Mouse (Mus musculus): ENCODE results near the gene Ndnf. TPM values are rescaled to one million over a fixed set of nuclear protein-coding genes. Genes with fewer than 3 reads are reported as not detected.

Ndnf gene
- polyA plus RNA-seq, 1 experiment from 2014 or later = 4.3 TPM

- H3K27ac ChIP-seq = no peak overlapping the region
- no peaks in the 10 kb centered on the region for H3K9me3 ChIP-seq
- no peak for DNase-seq (ENCODE audit: extremely low spot score, low spot score)
- peaks cover 47% of the 10 kb centered on the region for H3K27me3 ChIP-seq (ENCODE audit: poor library complexity, severe bottlenecking)
- peaks cover 40% of the 10 kb centered on the region for H3K4me1 ChIP-seq
- 30% methylated on average over 2 of the region's 2 CpGs for WGBS
- H3K4me3 ChIP-seq = no peak overlapping the region
- H3K36me3 ChIP-seq (replicated peaks) = no peaks in the 10 kb centered on the region
Measured at GRCm38 (mm10) chr6:65669971-65670370, 1.4 kb upstream of the Ndnf start.

DNA sequence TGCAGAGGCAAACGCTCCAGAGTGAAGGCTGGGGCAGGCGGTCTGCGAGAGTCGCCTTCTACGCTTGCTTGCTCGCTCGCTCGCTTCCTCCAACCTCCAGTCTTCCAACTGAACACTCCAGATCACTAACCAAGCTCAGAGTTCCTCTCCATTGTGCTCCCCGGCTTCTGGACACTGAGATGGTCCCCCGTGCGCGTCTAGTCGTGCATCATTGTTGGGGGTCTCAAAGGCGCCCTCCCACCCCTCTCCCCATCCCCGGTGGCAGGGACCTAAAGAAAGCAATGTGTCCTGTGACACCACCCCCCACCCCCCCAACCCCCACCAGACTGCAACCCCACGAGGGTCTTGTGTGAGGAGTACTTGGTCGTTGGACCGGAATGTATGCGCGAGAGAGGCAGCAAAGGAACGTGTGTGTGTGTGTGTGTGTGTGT lies 394 bp upstream of the Ndnf start:
- under 1% methylated on average over 21 of the region's 21 CpGs for WGBS
- Histone ChIP-seq H3K36me3 (replicated peaks) (no peaks in the 10 kb centered on the region), H3K27me3 (ENCODE audit: poor library complexity, severe bottlenecking) (peaks cover 49% of the 10 kb centered on the region), H3K4me3 (peak overlapping the region; percentile 74), H3K4me1 (peaks cover 40% of the 10 kb centered on the region), H3K27ac (peak overlapping the region; percentile 88), H3K9me3 (no peaks in the 10 kb centered on the region)
- peak; percentile 50 for DNase-seq (ENCODE audit: extremely low spot score, low spot score)

GRCm38 (mm10) chr6:65672131-65673031 lies 991 bp downstream of the Ndnf start:
- Histone ChIP-seq H3K27ac (peak overlapping the region; percentile 88), H3K36me3 (replicated peaks) (no peaks in the 10 kb centered on the region), H3K4me3 (peak overlapping the region; percentile 74), H3K4me1 (peaks cover 40% of the 10 kb centered on the region), H3K9me3 (no peaks in the 10 kb centered on the region), H3K27me3 (ENCODE audit: poor library complexity, severe bottlenecking) (peaks cover 49% of the 10 kb centered on the region)
- DNase-seq (ENCODE audit: extremely low spot score, low spot score) = peak; percentile 61
- WGBS = under 1% methylated on average over 57 of the region's 57 CpGs

- Histone ChIP-seq H3K27me3 (ENCODE audit: poor library complexity, severe bottlenecking) (no peaks in the 10 kb centered on the region), H3K9me3 (no peaks in the 10 kb centered on the region)
- DNase-seq (ENCODE audit: extremely low spot score, low spot score) = no peak
Measured at GRCm38 (mm10) chr6:65693938-65694337, 22.5 kb downstream of the Ndnf start.

DNA sequence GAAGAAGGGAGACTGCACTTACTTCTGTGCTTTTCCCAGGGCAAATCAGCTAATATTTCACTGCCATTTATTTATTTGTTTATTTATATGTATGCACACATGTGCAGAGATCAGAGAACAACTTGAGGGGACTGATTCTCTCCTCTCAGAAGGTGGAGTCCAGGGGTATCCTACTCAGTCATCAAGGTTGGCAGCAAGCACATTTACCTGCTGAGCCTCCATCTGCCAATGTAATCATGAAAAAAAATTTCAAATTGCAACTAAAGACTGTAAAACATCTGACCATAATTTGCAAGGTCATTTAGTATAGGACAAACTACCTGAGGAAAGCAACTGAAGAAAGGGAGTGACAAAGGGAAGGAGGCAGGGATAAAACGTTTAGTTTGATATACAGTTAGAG lies 49.3 kb downstream of the Ndnf start:
- H3K9me3 ChIP-seq = no peaks in the 10 kb centered on the region
- no peaks in the 10 kb centered on the region for H3K27me3 ChIP-seq (ENCODE audit: poor library complexity, severe bottlenecking)
- H3K4me3 ChIP-seq = no peak overlapping the region
- DNase-seq (ENCODE audit: extremely low spot score, low spot score) = no peak
- H3K27ac ChIP-seq = no peak overlapping the region
- no peaks in the 10 kb centered on the region for H3K36me3 ChIP-seq (replicated peaks)
- H3K4me1 ChIP-seq = no peaks in the 10 kb centered on the region
- WGBS = 77% methylated on average over 1 of the region's 1 CpGs

More at GRCm38 (mm10) chr6:65693938-65694337, 22.5 kb downstream of the Ndnf start:
- Histone ChIP-seq H3K36me3 (replicated peaks) (peaks cover 5% of the 10 kb centered on the region; the same call in 1 of the 2 replicates), H3K4me3 (no peak overlapping the region), H3K4me1 (no peaks in the 10 kb centered on the region), H3K27ac (no peak overlapping the region)

DNA sequence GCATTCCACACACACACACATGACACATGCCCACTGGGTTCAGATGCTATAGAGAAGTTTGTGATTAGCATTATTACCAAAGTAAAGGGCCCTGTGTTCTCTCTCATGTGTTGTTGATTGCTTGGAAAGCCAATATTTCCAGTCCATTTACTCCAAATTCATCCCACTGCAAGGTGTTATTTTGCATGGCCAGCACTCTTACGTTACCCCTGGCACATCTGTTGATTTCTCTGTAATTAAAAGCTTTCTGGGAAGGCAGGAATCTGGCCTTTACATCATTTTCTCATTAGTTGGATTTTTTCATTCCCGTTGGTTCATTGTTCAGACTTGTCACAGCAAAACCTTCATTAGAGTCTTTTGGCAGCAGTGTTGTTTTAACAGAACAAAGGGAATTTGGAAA lies 54.3 kb downstream of the Ndnf start:
- Histone ChIP-seq H3K27me3 (ENCODE audit: poor library complexity, severe bottlenecking) (no peaks in the 10 kb centered on the region), H3K27ac (no peak overlapping the region), H3K4me3 (no peak overlapping the region), H3K9me3 (no peaks in the 10 kb centered on the region), H3K36me3 (replicated peaks) (no peaks in the 10 kb centered on the region), H3K4me1 (peaks cover 4% of the 10 kb centered on the region; the same call in 1 of the 2 replicates)
- 49% methylated on average over 2 of the region's 2 CpGs for WGBS
- DNase-seq (ENCODE audit: extremely low spot score, low spot score) = no peak

DNA sequence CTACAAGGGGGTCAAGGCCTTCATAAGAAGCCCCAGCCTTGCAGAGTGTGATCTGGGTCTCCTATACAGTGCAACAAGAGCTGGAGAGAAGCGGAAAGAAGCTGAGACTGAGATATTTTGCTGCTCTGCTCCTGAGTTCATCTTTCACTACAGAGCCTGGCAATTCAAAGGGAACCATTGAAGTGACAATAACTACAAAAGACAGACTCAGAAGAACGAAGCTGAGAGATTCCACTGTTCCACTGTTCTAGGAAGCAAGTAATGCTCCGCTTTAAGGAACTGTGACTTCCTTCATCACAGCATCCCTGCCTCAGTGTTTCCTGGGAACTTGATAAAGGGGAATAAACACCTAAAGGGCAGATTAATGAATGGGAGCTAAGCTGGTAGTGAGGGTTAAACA lies 56.9 kb downstream of the Ndnf start:
- no peak for DNase-seq (ENCODE audit: extremely low spot score, low spot score)

GRCm38 (mm10) chr6:65739442-65739841 lies 68.1 kb downstream of the Ndnf start:
- H3K36me3 ChIP-seq (replicated peaks) = no peaks in the 10 kb centered on the region
- H3K4me1 ChIP-seq = peaks cover 10% of the 10 kb centered on the region
- no peaks in the 10 kb centered on the region for H3K27me3 ChIP-seq (ENCODE audit: poor library complexity, severe bottlenecking)
- no peaks in the 10 kb centered on the region for H3K9me3 ChIP-seq
- 73% methylated on average over 8 of the region's 8 CpGs for WGBS
- H3K27ac ChIP-seq = no peak overlapping the region
- no peak overlapping the region for H3K4me3 ChIP-seq
- DNase-seq (ENCODE audit: extremely low spot score, low spot score) = no peak

More for the DNA sequence above, 56.9 kb downstream of the Ndnf start:
- Histone ChIP-seq H3K9me3 (no peaks in the 10 kb centered on the region), H3K4me3 (no peak overlapping the region), H3K27me3 (ENCODE audit: poor library complexity, severe bottlenecking) (no peaks in the 10 kb centered on the region), H3K36me3 (replicated peaks) (no peaks in the 10 kb centered on the region), H3K4me1 (peaks cover 4% of the 10 kb centered on the region; the same call in 1 of the 2 replicates), H3K27ac (no peak overlapping the region)
- WGBS = 83% methylated on average over 3 of the region's 3 CpGs

GRCm38 (mm10) chr6:65743144-65743870 lies 71.9 kb downstream of the Ndnf start:
- Histone ChIP-seq H3K4me1 (peaks cover 10% of the 10 kb centered on the region), H3K4me3 (no peak overlapping the region), H3K36me3 (replicated peaks) (no peaks in the 10 kb centered on the region), H3K27ac (no peak overlapping the region), H3K27me3 (ENCODE audit: poor library complexity, severe bottlenecking) (no peaks in the 10 kb centered on the region), H3K9me3 (peaks cover 8% of the 10 kb centered on the region; the same call in 1 of the 2 replicates)
- DNase-seq (ENCODE audit: extremely low spot score, low spot score) = no peak
- WGBS = 44% methylated on average over 1 of the region's 1 CpGs

DNA sequence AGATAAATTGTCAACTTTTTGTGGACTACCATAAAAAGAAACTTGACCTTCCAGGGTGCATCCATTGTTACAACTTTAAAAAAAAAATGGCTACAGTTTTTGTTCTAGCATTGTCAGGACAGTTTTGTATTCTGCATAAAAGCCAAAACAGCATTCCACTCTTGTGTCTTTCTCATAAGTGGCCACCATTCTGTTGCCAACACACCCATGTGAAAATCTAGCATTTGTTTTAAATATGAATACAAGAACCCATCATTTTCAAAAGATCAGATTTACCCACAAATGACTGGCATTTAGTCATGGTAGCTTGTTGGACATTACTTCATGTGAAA lies 72.4 kb downstream of the Ndnf start:
- DNase-seq (ENCODE audit: extremely low spot score, low spot score) = no peak
- no peaks in the 10 kb centered on the region for H3K27me3 ChIP-seq (ENCODE audit: poor library complexity, severe bottlenecking)
- H3K36me3 ChIP-seq (replicated peaks) = no peaks in the 10 kb centered on the region
- no peak overlapping the region for H3K27ac ChIP-seq
- no peak overlapping the region for H3K4me3 ChIP-seq
- peaks cover 8% of the 10 kb centered on the region; the same call in 1 of the 2 replicates for H3K9me3 ChIP-seq
- H3K4me1 ChIP-seq = peaks cover 10% of the 10 kb centered on the region

- Histone ChIP-seq H3K27me3 (ENCODE audit: poor library complexity, severe bottlenecking) (no peaks in the 10 kb centered on the region), H3K4me3 (no peak overlapping the region), H3K36me3 (replicated peaks) (no peaks in the 10 kb centered on the region), H3K9me3 (no peaks in the 10 kb centered on the region), H3K27ac (no peak overlapping the region; the same call in 1 of the 2 replicates), H3K4me1 (peaks cover 12% of the 10 kb centered on the region)
- 54% methylated on average over 7 of the region's 7 CpGs for WGBS
- DNase-seq (ENCODE audit: extremely low spot score, low spot score) = no peak
Measured at GRCm38 (mm10) chr6:65758214-65758613, 86.8 kb downstream of the Ndnf start.

GRCm38 (mm10) chr6:65759174-65759573 lies 87.8 kb downstream of the Ndnf start:
- Histone ChIP-seq H3K36me3 (replicated peaks) (no peaks in the 10 kb centered on the region), H3K4me1 (peaks cover 12% of the 10 kb centered on the region), H3K27ac (no peak overlapping the region), H3K27me3 (ENCODE audit: poor library complexity, severe bottlenecking) (no peaks in the 10 kb centered on the region), H3K9me3 (no peaks in the 10 kb centered on the region), H3K4me3 (no peak overlapping the region)
- WGBS = 76% methylated on average over 5 of the region's 5 CpGs
- no peak for DNase-seq (ENCODE audit: extremely low spot score, low spot score)

- Histone ChIP-seq H3K36me3 (replicated peaks) (no peaks in the 10 kb centered on the region), H3K27me3 (ENCODE audit: poor library complexity, severe bottlenecking) (no peaks in the 10 kb centered on the region), H3K4me3 (no peak overlapping the region), H3K4me1 (peaks cover 16% of the 10 kb centered on the region), H3K27ac (no peak overlapping the region), H3K9me3 (no peaks in the 10 kb centered on the region)
- no peak for DNase-seq (ENCODE audit: extremely low spot score, low spot score)
- WGBS = 91% methylated on average over 3 of the region's 3 CpGs
Measured at GRCm38 (mm10) chr6:65760073-65760472, 88.7 kb downstream of the Ndnf start.

Data from forebrain, embryonic 10.5 days (tissue).